Mouse (Mus musculus) cerebellum, adult 2 months (tissue): ENCODE measurements at regions not wholly inside any gene's neighbourhood (a gene's known extent, or its start where the extent isn't known, plus 50 kb on each side); places are given as distances from the start of the nearest gene placed in this dataset.
"Not testable (repeated sequence)": the region's sequence is repeated elsewhere in the genome, so short reads cannot be mapped to it uniquely, and the experiment has no call there.

ENCODE experiments used
- DNase-seq, 2 experiments: peaks; one replicate each; pipeline ENCODE4 v3.0.0; 2021
- H3K27ac ChIP-seq: fragments of 200-500 bp; 2 replicates; pipeline ENCODE4 v1.5.1; 2012; ENCODE audit warnings: low read length, control low read depth, inconsistent platforms; ENCODE audit not compliant: insufficient read depth
- H3K27me3 ChIP-seq: fragments of 200-500 bp; 2 replicates; pipeline ENCODE4 v1.6.1; 2012; ENCODE audit warnings: inconsistent platforms, mild to moderate bottlenecking, low read length, moderate library complexity; ENCODE audit not compliant: control insufficient read depth, insufficient read depth
- H3K4me1 ChIP-seq: fragments of 200-500 bp; 2 replicates; pipeline ENCODE4 v1.6.1; 2011; ENCODE audit warnings: low read length; ENCODE audit not compliant: control insufficient read depth, insufficient read depth
- H3K4me3 ChIP-seq: fragments of 200-500 bp; replicated peaks from 2 replicates; pipeline ENCODE3; 2011; ENCODE audit warnings: mild to moderate bottlenecking, low read depth, low read length, control low read depth; ENCODE audit not compliant: insufficient read depth
- CTCF ChIP-seq: fragments of 200-500 bp; IDR thresholded peaks from 2 replicates; pipeline ENCODE4 v1.5.1; 2011; ENCODE audit warnings: low read depth, mild to moderate bottlenecking, control low read depth, low read length, moderate library complexity, borderline replicate concordance; ENCODE audit not compliant: insufficient read depth
- POLR2A ChIP-seq: fragments of 200-500 bp; IDR thresholded peaks from 2 replicates; pipeline ENCODE4 v1.6.1; 2011; ENCODE audit warnings: low read length, control low read depth, borderline replicate concordance; ENCODE audit not compliant: insufficient read depth
- WGBS: fragments of 180-500 bp; shearing (Covaris S2); methylation state at CpG from one replicate; pipeline ENCODE4 v1.1.7; 2018; 5-methylcytosine and 5-hydroxymethylcytosine counted together

DNA sequence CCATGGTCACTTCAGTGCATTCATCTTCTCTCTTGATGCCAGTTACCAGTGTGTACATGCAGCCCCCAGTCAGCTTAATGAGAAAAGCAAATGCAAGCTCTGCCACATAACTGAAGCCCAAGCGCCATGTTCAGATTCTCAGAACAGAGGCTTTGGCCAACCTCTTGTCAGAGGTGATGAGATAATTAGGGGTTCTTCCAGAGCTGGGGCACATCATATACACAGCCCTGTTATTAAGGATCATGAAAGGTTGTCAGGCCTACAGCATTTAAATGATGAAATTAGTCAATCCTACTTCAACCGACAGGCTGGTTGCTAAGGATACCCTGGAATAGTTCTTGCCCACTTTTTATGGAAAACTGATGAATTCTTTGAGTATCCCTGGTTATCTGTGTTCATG, 255.8 kb upstream of the Irx1 start:
- Histone ChIP-seq H3K4me1 (no peaks in the 10 kb centered on the region), H3K27me3 (no peaks in the 10 kb centered on the region), H3K4me3 (no peak overlapping the region), H3K27ac (no peak overlapping the region)
- TF ChIP-seq POLR2A (no peak), CTCF (no peak)
- 74% methylated on average over 2 of the region's 2 CpGs for WGBS
- no peak for DNase-seq

DNA sequence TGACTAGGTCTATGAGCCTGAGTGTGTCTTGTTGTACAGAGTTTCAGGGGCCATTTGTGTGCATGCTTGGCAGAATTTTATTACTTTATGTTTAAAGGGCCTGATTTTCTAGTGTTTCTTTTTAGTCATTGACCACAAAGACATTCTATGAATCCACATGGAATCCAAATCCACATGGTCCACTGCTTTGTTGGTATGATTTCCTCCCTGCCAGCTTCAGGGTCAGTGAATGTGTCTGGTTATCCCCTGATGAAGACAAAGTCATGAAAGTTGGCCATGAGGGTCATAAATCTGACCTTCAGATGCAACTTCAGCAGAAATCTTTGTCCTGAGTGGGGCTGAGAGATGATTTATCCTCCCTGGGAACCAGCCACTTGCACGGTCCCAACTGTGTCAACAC, 263.6 kb upstream of the Irx1 start:
- H3K27ac ChIP-seq, result no peak overlapping the region
- no peaks in the 10 kb centered on the region for H3K4me1 ChIP-seq
- DNase-seq, result no peak
- no peaks in the 10 kb centered on the region for H3K27me3 ChIP-seq
- no peak overlapping the region for H3K4me3 ChIP-seq
- 98% methylated on average over 1 of the region's 1 CpGs for WGBS
- TF ChIP-seq POLR2A, result no peak
- TF ChIP-seq CTCF, result no peak

DNA sequence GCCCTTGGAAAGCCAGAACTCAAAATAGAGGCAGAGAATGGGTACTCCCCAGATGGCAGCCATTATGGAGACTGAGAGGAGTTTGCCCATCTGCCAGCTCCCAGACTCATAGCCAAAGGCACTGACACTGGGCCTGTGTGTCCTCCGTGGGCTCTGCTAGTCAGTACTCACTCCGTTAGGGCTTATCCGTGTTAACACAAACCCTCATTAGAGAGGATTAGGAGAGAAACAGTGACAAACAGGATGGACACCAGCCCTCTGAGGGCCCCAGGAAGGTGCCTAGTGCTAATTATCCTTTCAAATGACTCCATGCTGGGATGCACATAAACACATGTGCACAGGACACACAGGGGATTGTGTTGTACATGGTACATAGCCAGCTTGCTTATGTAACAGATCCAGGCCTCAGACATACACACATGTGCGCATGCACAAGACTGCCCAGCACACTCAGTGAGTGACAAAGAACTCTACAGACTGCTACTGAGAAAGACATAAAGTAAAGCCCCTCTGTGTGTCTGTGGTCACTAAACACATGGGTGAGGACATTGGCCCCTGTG, 267.6 kb upstream of the Irx1 start:
- 40% methylated on average over 4 of the region's 4 CpGs for WGBS
- TF ChIP-seq CTCF (no peak), POLR2A (no peak)

DNA sequence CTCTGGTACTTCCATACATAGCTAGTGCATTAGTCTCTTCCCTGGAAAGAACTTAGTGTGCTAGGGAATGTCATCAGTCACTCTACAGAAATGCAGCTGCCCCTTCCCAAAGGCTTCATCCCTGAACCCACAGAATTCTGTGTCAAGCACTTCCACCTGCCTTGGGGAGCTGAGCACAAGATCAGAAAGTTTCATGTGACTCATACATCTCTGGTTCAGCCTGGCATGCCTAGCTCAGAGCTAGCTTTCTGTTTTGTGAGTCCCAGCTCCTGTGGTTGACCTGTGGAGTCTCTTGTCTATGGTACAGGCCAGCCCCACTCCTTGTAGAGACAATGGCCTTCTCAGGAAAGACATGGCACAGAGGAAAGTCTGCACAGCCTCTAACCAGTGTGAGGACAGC, 268.6 kb upstream of the Irx1 start:
- TF ChIP-seq CTCF (no peak), POLR2A (no peak)
- no peak for DNase-seq
- no peaks in the 10 kb centered on the region for H3K27me3 ChIP-seq

More for the DNA sequence above, 267.6 kb upstream of the Irx1 start:
- H3K4me1 ChIP-seq, result no peaks in the 10 kb centered on the region
- no peaks in the 10 kb centered on the region for H3K27me3 ChIP-seq
- no peak for DNase-seq
- no peak overlapping the region for H3K27ac ChIP-seq
- no peak overlapping the region for H3K4me3 ChIP-seq

DNA sequence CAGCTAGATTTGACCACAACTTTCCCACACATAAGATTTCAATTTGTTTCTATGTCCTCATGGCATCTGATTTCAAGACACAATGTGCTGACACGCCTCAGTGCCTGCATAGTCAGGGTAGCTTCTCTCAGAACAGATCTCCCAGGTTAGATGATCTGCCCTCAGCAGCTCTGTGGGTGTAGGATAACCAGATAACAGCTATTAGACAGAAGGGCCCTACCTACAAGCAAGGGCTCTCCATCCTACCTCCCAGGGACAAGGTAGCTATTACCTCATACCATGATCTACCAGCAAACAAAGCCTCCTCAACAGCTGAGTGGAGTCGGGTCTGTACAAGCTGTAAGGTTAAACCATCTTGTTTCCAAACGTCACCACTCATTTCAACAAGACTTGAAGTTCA, 278.4 kb upstream of the Irx1 start:
- TF ChIP-seq CTCF (no peak), POLR2A (no peak)
- WGBS, result 84% methylated on average over 3 of the region's 3 CpGs
- Histone ChIP-seq H3K27ac (no peak overlapping the region), H3K4me3 (no peak overlapping the region), H3K4me1 (no peaks in the 10 kb centered on the region), H3K27me3 (no peaks in the 10 kb centered on the region)
- DNase-seq, result no peak

More for the DNA sequence above, 268.6 kb upstream of the Irx1 start:
- Histone ChIP-seq H3K27ac (no peak overlapping the region), H3K4me3 (no peak overlapping the region), H3K4me1 (no peaks in the 10 kb centered on the region)

DNA sequence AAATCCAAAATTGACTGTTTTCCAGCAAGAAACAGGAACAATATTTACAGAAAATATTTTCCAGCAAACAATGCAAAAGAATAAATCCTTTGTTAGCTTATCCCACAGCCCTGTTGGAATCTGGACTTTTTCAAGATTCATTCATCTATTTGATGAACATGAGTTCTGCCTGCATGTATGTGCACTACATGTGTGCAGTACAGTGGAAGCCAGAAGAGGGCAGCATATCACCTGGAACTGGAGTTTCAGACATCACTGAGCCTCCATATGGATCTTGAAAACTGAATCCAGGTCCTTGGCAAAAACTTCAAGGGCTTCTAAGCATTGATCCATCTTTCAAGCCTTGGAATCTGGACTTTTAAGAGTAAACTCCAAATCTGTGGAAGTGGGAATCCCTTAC, 286.9 kb upstream of the Irx1 start:
- H3K27me3 ChIP-seq, result no peaks in the 10 kb centered on the region
- no peaks in the 10 kb centered on the region for H3K4me1 ChIP-seq
- H3K27ac ChIP-seq, result no peak overlapping the region
- H3K4me3 ChIP-seq, result no peak overlapping the region
- no peak for DNase-seq
- TF ChIP-seq CTCF, result no peak
- no peak for TF ChIP-seq POLR2A

DNA sequence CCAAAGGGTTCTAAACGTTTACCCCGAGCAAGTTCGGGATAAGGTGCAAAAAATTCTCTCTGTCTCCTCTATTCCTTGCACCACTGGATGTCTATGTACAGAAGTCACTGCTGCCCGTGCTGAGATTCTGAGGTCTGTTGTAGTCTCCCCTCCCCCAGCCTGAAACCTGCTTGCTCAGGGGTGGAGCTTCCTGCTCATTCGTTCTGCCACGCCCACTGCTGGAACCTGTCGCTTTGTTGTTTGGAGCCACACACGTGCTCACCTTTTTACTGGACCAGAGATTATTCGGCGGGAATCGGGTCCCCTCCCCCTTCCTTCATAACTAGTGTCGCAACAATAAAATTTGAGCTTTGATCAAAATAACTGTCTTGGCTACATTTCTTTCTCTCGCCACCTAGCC, 289.7 kb upstream of the Irx1 start:
- not testable (repeated sequence) for H3K4me1 ChIP-seq, DNase-seq, H3K27ac ChIP-seq, H3K4me3 ChIP-seq, H3K27me3 ChIP-seq
- 66% methylated on average over 13 of the region's 13 CpGs for WGBS

DNA sequence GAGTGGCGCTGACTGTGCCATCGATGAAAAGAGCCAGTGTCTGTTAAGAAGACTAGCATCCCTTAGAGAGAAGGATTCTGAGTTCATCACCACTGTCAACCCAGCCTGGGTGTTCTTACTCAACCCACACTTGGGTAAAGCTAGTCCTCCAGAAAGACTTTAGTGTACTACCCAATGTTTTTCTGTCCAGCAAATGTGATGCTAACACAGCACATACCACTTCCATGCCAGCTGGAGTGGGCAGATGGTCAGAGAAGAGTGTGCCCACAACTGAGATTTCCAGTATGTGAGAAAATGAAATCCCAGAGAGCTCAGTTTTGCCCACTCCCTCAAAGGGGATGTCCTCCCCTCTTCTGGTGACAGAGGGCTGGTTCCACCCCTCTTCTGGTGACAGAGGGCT, 295.3 kb upstream of the Irx1 start:
- Histone ChIP-seq H3K4me1 (no peaks in the 10 kb centered on the region), H3K4me3 (no peak overlapping the region), H3K27ac (no peak overlapping the region), H3K27me3 (no peaks in the 10 kb centered on the region)
- no peak for DNase-seq
- 62% methylated on average over 2 of the region's 2 CpGs for WGBS
- no peak for TF ChIP-seq CTCF
- no peak for TF ChIP-seq POLR2A

DNA sequence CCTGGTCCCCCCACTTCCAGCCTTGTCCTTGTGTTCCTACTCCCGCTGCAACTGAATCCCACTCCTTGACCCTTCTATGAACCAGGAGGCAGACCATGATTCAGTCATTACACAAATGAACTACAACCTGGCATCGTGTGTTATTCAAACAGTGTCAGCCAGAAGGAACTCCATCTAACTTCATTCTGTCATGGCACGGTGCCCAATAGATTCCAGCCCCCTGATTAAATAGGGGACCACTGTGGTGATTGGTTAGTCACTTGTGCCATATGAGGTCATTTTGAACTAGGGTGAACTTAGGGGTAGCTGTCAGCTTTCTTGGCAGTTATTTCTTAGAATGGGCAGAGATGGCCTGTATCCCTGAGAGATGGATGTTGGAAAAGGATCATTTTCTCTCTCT, 300.9 kb upstream of the Irx1 start:
- TF ChIP-seq POLR2A (no peak), CTCF (no peak)
- Histone ChIP-seq H3K4me3 (no peak overlapping the region), H3K27me3 (no peaks in the 10 kb centered on the region), H3K27ac (no peak overlapping the region), H3K4me1 (no peaks in the 10 kb centered on the region)
- DNase-seq, result no peak
- 31% methylated on average over 3 of the region's 3 CpGs for WGBS
